Mouse (Mus musculus): ENCODE data around the gene Cmpk2.

- TF ChIP-seq CTCF (IDR thresholded peaks at IDR 0.05; ENCODE audit: low read depth, low read length): no peak
- TF ChIP-seq POLR2A (IDR thresholded peaks at IDR 0.05; ENCODE audit: insufficient read depth, low read length): no peak
These were observed 9.4 kb downstream of the Cmpk2 start for GRCm38 (mm10) chr12:26478196-26479004.
